Mouse (Mus musculus): ENCODE measurements around the gene Polr2b. TPM values are rescaled to one million over a fixed set of nuclear protein-coding genes. Genes with fewer than 3 reads are reported as not detected.

Polr2b gene
- polyA plus RNA-seq, 1 experiment from 2014 or later, result 77.7 TPM

DNA sequence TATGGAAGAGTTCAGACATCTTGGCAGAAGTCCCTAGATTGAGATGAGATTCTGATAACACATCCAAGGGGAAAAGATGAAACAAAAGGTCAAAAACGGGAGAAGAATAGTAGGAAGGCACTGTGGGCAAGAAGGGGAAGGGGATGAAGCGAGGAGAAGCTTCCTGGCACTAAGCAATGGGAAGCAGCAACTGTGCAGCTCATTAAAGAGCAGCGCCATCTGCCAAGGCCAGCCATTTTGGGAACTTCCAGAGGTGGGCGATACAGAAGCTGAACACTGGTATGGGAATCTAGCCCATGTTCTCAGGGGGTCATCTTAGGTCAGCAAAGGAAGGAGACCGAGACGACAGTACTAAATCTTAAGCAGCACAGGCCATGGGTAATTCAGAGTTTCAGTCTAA lies 53.7 kb downstream of the Polr2b start:
- Histone ChIP-seq H3K36me3 (ENCODE audit: inconsistent target) (no peaks in the 10 kb centered on the region), H3K27ac (no peak overlapping the region), H3K4me3 (ENCODE audit: inconsistent target) (no peak overlapping the region), H3K79me2 (ENCODE audit: inconsistent target) (no peaks in the 10 kb centered on the region)
- WGBS (ENCODE audit: missing documents), result 96% methylated on average over 6 of the region's 6 CpGs

DNA sequence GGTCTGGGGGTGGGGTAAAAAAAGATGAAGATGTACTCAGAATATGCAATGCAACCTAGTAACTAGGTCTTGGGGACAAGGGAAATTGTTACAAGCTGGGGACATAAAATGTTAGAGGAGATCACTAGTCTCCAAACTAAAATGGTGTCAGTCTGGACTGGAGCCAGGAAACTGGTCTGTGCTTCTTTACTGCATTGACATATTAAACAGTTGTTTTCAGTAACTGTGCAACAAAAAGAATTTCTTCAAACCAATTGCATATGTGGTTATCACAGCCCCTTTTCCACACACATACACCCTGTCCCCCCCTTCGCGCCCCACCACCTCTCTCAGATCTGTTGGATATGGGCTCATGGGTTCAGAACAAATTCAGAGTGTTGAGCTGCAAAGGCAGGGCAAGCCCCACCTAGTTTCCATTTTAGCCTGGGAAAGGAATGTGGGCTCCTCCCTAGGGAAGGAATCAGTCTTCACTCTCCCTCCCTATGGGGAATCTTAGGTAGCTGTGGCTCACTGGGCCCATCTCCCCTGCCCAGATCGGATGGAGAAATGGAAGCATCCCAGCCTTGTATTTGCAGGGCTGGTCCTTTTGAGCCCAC lies 54.6 kb downstream of the Polr2b start:
- H3K79me2 ChIP-seq (ENCODE audit: inconsistent target), result no peaks in the 10 kb centered on the region
- no peak overlapping the region for H3K27ac ChIP-seq
- WGBS (ENCODE audit: missing documents), result 97% methylated on average over 3 of the region's 3 CpGs
- H3K36me3 ChIP-seq (ENCODE audit: inconsistent target), result no peaks in the 10 kb centered on the region
- H3K4me3 ChIP-seq (ENCODE audit: inconsistent target), result no peak overlapping the region

DNA sequence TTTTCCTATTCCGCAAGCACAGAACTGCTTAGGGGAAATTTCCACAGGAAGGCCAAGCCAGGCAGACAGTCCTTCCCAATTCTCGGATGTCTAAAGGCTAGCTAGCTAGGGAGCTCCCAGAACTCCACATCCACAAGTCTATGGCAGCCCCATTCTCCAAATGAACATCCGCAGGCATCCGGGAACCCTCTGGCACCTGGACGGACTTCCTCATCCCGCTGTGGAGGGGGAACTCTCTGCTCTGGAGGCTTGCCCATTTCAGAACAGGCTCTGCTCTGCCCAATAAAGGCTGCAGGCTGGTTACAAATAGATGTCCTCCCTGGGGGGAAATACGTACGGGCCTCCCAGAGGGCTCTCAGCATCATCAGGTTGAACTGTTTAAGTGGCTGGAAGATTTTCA lies 56.4 kb downstream of the Polr2b start:
- Histone ChIP-seq H3K27ac (no peak overlapping the region), H3K4me3 (ENCODE audit: inconsistent target) (no peak overlapping the region), H3K79me2 (ENCODE audit: inconsistent target) (no peaks in the 10 kb centered on the region), H3K36me3 (ENCODE audit: inconsistent target) (no peaks in the 10 kb centered on the region)
- WGBS (ENCODE audit: missing documents), result 74% methylated on average over 8 of the region's 8 CpGs

DNA sequence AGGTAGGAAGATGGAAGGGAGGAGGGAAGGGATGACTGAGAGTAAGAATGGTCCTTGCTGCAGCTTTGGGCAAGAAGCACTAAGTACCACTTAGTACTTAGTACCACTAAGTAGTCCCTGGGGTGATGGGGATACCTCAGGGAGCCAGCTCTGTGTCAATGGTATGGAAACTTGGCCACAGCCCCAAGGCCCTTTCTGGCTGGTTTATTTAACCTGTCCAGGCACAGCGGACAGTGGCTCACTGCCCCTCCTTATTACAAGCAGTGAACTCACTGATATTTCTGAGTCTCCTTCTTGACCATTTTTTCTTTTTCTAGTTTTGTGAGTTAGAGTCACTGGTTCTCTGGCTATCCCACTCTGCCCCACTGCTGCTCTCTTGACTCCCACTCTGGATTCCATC lies 57.2 kb downstream of the Polr2b start:
- WGBS (ENCODE audit: missing documents), result 100% methylated on average over 1 of the region's 1 CpGs
- Histone ChIP-seq H3K27ac (no peak overlapping the region), H3K4me3 (ENCODE audit: inconsistent target) (no peak overlapping the region)

DNA sequence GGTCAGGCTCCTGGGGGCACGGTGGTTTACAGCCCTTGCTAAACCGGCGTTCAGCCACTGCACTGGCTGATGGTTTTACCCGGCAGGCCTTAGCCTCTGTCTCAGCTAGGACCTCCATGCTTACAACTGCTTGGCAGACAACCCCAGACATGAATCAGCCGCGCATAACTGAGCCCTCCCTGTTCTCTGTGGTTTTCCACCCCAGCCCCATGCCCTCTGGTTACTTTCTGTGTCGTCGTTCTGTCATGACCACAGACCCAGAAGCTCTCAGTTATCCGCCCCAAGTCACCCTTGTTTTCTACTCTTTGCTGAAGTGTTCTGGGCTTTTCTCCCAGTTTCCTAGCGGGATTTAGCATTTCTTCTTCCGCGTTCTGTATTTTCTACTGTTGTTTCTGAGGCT lies 57.7 kb downstream of the Polr2b start:
- Histone ChIP-seq H3K4me3 (ENCODE audit: inconsistent target) (no peak overlapping the region), H3K36me3 (ENCODE audit: inconsistent target) (no peaks in the 10 kb centered on the region), H3K27ac (no peak overlapping the region), H3K79me2 (ENCODE audit: inconsistent target) (no peaks in the 10 kb centered on the region)
- 38% methylated on average over 12 of the region's 12 CpGs for WGBS (ENCODE audit: missing documents)

More for the DNA sequence above, 57.2 kb downstream of the Polr2b start:
- Histone ChIP-seq H3K36me3 (ENCODE audit: inconsistent target) (no peaks in the 10 kb centered on the region), H3K79me2 (ENCODE audit: inconsistent target) (no peaks in the 10 kb centered on the region)

DNA sequence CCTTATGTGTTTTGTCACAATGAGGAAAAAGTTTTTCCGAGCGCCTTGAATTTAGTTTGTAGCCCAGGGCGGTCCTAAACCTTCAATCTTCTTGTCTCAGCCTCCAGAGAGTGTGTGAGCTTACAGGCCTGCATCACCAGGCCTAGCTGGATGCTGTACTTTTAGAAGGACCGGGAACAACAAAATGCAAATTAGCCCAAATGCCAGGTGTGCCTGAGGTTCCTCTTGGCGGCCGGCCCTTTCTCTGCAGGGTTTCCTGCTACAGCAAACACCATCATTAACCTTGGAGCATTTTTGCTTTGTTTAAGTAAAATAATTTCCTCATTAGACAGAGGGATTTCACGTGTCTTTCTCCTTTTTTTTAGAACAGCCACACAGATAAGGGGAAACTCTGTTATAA lies 58.2 kb downstream of the Polr2b start:
- Histone ChIP-seq H3K79me2 (ENCODE audit: inconsistent target) (no peaks in the 10 kb centered on the region), H3K36me3 (ENCODE audit: inconsistent target) (no peaks in the 10 kb centered on the region), H3K4me3 (ENCODE audit: inconsistent target) (no peak overlapping the region), H3K27ac (no peak overlapping the region)
- 51% methylated on average over 7 of the region's 7 CpGs for WGBS (ENCODE audit: missing documents)

DNA sequence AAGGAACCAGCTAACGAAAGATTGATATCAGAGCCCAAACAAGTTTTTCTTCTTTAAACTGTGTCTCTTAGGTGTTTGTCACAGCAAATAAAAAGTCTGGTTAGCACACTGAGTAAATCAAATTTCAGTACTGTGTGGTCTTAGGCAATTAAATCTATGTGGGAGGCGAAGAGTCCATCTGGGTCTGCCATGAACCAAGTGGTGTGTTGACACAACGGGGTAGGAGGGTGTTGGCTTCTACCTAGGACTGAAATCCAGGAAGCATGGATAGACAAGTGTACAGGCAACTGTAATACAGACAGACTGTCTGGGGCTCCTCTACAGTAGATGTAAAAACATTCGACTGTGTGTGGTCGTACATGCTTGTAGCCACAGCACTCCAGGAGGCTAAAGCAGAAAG lies 59.4 kb downstream of the Polr2b start:
- Histone ChIP-seq H3K27ac (no peak overlapping the region), H3K4me3 (ENCODE audit: inconsistent target) (no peak overlapping the region), H3K36me3 (ENCODE audit: inconsistent target) (no peaks in the 10 kb centered on the region), H3K79me2 (ENCODE audit: inconsistent target) (no peaks in the 10 kb centered on the region)
- 84% methylated on average over 5 of the region's 5 CpGs for WGBS (ENCODE audit: missing documents)

DNA sequence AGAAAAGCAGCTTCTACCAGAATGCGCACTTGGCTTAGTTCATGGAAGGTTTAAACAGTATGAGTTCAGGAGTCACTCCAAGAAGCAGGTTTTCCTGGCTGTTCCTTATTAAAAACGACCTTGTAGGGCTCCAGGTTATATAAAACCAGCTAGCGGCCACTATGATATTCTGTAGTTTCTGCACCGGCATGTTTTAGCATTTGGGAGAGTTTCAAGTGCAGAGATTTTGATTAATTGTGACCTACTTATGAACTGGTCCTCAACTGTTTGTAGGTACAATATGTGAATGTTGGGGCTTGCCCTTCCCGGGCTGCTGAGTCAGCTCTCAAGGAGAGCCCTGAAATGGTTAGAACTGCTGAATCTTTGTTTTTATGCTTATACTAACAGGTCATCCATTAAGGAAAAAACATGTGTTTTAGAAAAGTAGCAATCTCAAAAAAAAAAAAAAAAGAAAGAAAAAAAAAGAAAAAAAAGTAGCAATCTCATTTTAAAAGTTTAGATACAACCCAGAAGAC lies 60.5 kb downstream of the Polr2b start:
- no peaks in the 10 kb centered on the region for H3K79me2 ChIP-seq (ENCODE audit: inconsistent target)

DNA sequence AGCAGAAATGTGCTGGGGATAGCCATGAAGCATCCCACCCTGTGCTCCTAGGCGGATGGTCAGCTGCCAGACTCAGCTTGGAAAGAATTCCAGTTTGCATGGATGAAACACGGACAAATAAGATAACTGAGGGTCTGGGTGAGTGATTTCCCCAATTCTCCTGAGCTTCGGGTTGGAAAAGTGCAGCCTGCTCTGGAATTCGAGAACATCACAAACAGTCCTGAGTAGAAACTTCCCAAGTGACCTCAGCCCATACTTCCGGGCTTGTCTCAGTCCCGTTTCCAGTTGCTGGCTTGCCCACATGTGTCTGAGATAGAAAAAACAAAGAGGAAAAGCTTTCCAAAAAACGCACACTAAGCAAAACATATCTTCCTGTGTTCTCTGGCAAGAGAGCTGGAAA lies 62.3 kb downstream of the Polr2b start:
- no peak overlapping the region for H3K27ac ChIP-seq

More for the DNA sequence above, 60.5 kb downstream of the Polr2b start:
- Histone ChIP-seq H3K27ac (no peak overlapping the region), H3K36me3 (ENCODE audit: inconsistent target) (no peaks in the 10 kb centered on the region), H3K4me3 (ENCODE audit: inconsistent target) (no peak overlapping the region)
- WGBS (ENCODE audit: missing documents), result 85% methylated on average over 4 of the region's 5 CpGs

DNA sequence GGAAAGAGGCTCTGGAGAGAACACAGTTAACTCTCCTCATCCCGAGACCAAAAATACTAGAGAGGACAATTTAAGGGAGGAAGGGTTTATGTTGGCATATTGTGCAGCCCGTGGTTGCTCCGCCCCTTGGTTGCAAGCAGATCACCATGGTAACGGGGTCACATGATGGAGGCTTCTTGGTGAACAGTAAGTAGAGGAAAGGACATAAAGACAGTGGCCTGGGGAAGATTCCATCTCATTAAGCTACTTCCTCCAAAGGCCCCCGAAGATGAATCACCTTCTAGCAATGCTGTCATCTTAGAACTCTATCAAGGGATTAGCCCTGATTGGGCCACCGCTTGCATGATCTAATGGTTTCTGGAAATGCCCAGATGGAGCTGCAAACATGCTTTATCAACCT lies 62.8 kb downstream of the Polr2b start:
- Histone ChIP-seq H3K36me3 (ENCODE audit: inconsistent target) (no peaks in the 10 kb centered on the region), H3K4me3 (ENCODE audit: inconsistent target) (no peak overlapping the region), H3K79me2 (ENCODE audit: inconsistent target) (no peaks in the 10 kb centered on the region), H3K27ac (no peak overlapping the region)
- WGBS (ENCODE audit: missing documents), result 14% methylated on average over 6 of the region's 6 CpGs

More for the DNA sequence above, 62.3 kb downstream of the Polr2b start:
- Histone ChIP-seq H3K4me3 (ENCODE audit: inconsistent target) (no peak overlapping the region), H3K79me2 (ENCODE audit: inconsistent target) (no peaks in the 10 kb centered on the region), H3K36me3 (ENCODE audit: inconsistent target) (no peaks in the 10 kb centered on the region)
- WGBS (ENCODE audit: missing documents), result 66% methylated on average over 7 of the region's 7 CpGs

DNA sequence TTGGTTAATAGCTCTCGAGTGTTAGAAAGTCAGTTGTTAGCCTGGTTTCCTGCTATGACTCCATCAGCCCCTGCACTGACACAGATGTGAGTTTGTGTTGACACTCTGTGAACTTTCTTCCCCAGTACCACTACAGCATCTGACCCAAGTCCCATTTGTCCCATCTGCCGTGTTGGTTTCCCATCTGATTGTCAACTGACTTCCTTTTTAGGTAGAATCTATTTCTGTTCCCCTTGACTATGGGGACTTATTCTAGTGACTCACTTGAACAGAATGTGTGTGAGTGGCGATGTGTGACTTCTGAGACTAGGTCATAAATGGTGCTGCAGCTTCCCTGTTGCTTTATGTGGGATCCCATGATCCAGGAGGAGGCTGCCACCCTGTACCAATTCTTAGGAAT lies 65.0 kb downstream of the Polr2b start:
- H3K79me2 ChIP-seq (ENCODE audit: inconsistent target), result no peaks in the 10 kb centered on the region
- H3K4me3 ChIP-seq (ENCODE audit: inconsistent target), result no peak overlapping the region
- H3K27ac ChIP-seq, result no peak overlapping the region
- no peaks in the 10 kb centered on the region for H3K36me3 ChIP-seq (ENCODE audit: inconsistent target)
- 2% methylated on average over 3 of the region's 3 CpGs for WGBS (ENCODE audit: missing documents)

DNA sequence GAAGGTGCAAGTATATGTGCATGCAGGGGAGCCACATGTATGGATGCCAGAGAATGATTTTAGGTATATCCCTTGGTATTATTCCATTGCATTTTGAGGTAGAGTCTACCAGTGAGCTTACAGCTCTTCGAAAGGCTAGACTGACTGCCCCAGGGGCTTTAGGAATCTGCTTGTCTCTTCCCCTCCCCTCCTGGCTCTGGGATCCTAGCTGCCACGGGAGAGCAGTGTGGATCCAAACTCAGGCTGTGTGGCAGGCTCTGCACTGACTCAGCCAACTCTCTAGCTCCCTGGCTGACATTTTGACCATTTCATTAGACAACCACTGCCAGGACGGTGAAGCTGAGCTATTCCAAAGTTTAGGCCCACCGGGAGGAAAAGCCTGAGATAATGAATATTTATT lies 65.6 kb downstream of the Polr2b start:
- Histone ChIP-seq H3K79me2 (ENCODE audit: inconsistent target) (no peaks in the 10 kb centered on the region), H3K4me3 (ENCODE audit: inconsistent target) (no peak overlapping the region), H3K27ac (no peak overlapping the region), H3K36me3 (ENCODE audit: inconsistent target) (no peaks in the 10 kb centered on the region)
- WGBS (ENCODE audit: missing documents), result 84% methylated on average over 3 of the region's 4 CpGs

DNA sequence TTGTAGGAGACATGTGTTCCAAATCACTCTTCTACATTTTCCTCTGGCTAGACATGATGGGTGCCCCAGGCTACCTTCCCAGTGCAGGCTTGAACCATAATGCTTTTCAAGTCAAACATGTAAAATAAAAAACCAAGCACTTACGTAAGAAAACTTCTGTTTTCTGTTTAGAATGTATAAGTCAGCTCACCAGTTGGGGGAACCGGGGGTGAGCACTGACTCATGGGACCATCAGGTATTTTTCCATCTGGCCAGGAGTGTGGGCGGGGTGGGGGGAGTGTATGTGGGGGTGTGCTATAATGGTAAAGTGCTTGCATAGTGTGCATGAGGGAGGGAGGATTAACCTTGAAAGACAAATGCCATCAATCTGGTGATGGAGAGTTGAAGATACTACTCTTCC lies 68.1 kb downstream of the Polr2b start:
- no peaks in the 10 kb centered on the region for H3K79me2 ChIP-seq (ENCODE audit: inconsistent target)
- no peaks in the 10 kb centered on the region for H3K36me3 ChIP-seq (ENCODE audit: inconsistent target)
- H3K27ac ChIP-seq, result no peak overlapping the region
- no peak overlapping the region for H3K4me3 ChIP-seq (ENCODE audit: inconsistent target)
- 70% methylated on average over 2 of the region's 3 CpGs for WGBS (ENCODE audit: missing documents)

DNA sequence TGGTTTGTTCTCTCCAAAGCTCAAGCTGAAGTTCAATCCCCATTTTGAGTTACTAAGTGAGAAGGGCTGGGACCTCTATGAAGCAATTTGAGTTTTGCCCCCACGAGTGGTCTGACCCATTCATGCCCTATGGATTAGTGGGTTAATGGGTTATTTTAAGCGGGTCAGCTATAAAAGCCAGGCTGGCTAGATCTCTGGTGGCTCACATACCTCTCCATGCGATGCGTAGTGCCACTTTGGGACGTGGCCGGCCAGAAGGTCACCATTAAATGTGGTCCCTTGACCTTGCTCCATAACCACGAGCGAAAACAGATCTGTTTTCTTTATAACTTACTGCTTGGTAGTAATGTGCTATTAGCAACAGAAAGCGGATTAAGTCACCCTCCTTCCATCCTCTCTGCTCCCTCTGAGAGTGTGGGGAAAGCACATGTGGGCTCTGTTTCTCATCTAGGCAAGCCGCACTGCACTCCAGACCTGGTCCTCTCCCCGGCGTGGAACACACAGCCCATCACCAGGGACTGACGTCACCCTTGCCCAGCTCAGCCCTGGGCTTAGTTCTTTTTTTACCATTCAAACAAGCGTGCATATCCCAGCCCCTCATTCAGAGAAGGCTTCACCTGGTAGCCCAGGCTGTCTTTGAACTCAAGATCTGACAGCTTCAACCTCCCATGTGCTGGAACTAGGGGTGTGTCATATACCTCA lies 69.6 kb downstream of the Polr2b start:
- no peak overlapping the region for H3K27ac ChIP-seq
- no peaks in the 10 kb centered on the region for H3K79me2 ChIP-seq (ENCODE audit: inconsistent target)
- 92% methylated on average over 14 of the region's 14 CpGs for WGBS (ENCODE audit: missing documents)
- H3K4me3 ChIP-seq (ENCODE audit: inconsistent target), result no peak overlapping the region
- no peaks in the 10 kb centered on the region for H3K36me3 ChIP-seq (ENCODE audit: inconsistent target)

DNA sequence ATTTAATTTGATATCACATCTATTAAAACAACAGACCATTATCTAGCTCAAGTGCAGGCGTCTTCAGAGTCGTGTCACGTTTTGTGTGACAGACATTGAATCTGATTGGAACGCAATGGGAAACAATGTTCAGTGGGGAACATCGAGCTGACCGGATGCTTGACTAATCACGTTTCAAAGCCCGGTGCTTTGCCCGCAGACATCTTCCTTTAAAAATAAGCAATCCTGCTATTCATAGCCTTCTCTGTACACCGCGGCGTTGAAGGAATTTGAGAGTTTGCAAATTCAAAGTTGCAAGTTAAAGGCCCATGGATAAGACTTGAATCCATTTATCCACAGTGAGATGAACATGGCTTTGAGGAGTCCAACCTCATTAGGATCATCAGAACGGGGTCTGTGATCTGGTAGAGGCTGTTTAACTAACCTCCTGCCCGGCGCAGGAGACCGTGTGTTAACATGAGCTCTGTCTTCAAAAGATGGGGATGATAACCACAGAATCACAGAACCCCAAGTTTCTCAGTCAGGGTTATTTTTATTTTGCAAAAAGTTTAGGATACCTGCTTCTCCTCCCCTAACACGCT lies 70.5 kb downstream of the Polr2b start:
- H3K4me3 ChIP-seq (ENCODE audit: inconsistent target), result no peak overlapping the region
- WGBS (ENCODE audit: missing documents), result 90% methylated on average over 17 of the region's 17 CpGs
- no peaks in the 10 kb centered on the region for H3K36me3 ChIP-seq (ENCODE audit: inconsistent target)
- H3K27ac ChIP-seq, result no peak overlapping the region
- no peaks in the 10 kb centered on the region for H3K79me2 ChIP-seq (ENCODE audit: inconsistent target)
